Mouse (Mus musculus): ENCODE data around the gene Utf1. TPM values are rescaled to one million over a fixed set of nuclear protein-coding genes. Genes with fewer than 3 reads are reported as not detected.

Gene Utf1
- total RNA-seq (2021), result not detected
- polyA plus RNA-seq (2012; rRNA removed), result 0.10 and 0.22 TPM in 2 replicates
- long read RNA-seq, result 0 reads

DNA sequence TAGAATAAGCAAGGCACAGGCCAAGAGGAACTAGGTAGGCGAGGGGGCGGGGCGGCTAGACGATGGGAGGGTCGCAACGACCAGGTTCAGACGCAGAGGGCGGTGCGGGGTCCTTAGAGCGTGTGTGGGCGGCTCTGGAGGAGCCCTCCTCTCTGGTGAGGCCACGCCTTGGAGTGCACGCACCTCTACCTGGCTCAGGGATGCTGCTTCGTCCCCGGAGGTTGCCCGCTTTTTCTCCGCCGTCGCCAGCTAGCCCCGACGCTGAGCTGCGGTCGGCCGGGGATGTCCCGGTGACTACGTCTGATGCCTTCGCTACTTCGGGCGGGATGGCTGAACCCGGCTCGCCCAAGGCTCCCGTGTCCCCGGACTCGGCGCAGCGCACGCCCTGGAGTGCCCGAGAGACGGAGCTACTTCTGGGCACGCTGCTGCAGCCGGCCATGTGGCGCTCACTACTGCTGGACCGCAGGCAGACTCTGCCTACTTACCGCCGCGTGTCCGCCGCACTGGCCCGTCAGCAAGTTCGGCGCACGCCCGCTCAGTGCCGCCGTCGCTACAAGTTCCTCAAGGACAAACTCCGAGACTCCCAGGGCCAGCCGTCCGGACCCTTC is at the start of gene Utf1:
Gene Utf1, plus strand, starts transcription at position 116 of the 608 bp plus-strand sequence.
- peak; percentile 67 for DNase-seq

DNA sequence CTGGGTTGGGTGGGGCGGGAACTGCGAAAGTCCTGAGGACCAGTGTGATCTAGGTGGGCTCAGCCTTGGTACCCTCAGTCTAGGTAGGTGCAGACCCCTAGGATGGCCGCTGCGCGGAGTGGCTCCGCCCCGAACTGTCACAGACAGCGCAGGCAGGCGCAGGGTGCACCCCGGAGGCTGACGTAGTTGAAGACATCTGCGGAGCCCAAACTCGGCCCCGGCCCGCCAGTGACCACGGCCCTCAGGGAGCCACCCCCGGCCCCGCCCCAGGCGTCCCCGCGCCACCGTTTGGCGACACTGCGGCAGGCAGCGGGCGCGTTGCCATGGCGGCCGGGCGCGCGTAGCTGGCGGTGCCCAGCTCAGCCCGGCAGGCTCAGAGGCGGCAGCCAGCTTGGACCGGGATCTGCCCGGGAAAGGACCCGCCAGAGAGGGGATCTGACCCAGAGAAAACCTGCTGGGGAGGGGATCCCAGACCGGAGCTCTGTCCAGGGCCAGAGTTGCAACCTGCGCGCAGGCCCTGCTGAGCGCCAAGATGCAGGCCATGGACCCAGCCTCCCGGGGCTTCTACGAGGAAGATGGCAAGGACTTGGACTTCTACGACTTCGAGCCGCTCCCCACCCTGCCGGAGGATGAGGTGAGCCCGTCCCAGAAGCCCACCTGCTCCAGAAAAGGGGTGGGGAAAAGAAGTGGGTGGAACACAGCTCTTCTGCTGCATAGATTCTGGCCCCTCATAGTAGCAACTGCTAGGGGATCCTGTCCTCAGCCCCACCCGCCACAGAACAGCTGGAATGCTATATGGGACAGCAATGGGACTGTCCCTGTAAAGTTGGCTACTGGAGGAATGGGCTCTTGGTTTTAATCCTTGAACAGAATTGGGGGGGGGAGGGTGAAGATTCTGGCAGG is 48.7 kb upstream of the Utf1 start, which contains the start of gene Kndc1:
Gene Kndc1, plus strand, starts transcription at position 42 of the 903 bp plus-strand sequence.
- peak; percentile 67 for DNase-seq

DNA sequence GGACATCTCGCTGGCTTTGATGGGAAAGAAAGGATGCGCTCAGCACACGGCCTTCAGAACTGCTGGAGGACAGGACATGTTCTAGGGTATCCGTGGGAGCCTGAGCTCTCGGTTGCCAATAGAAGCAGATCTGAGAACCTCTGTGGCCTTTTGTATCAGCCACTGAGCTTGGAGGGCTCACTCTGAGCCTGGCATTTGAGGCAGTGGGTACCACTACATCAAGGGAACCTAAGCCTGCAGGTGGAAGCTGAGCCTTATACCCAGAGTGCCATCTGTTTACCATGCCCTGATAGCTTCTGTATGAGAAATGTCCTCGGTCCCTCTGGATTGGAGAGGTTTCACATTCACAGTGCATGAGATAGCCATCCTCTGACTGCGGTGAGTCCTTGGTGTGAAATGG is 47.3 kb upstream of the Utf1 start:
- DNase-seq, result no peak

DNA sequence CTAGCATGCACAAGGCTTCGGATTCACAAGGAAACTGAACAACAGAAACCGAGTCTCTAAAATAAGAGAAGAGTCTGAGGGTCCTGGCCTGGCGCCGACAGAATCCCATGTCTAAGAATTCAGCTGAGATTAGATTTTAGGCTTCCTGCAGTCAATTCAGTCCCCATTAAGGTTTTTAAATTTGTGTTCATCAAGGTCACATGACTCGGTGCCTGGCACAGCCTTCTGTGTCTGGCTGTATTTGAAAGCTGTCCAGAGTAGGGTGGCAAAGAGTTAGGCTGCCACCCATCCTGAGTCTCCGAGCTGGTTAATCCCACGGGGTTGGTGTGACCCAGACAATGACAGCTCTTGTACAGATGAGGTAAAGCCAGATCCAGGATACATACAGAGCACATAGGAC is 46.8 kb upstream of the Utf1 start:
- DNase-seq, result no peak

DNA sequence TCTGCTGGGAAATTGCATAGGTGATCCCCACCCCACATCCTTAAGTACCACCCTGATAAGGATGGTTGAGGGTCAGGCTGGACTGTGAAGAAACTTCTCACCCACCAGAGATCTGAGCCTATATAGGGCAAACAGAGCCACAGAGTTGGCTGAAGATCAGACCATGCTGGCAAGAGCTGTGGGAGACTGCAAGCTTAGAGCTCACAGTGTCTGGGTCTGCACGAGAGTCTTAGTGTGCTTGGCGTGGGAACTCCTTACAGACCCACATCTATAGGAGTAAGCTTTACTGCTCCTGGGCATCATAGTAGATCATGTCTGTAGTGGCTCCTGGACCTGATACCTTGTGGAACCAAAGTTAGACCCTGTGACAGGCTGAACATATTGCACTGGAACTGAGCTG is 45.0 kb upstream of the Utf1 start:
- no peak for DNase-seq

DNA sequence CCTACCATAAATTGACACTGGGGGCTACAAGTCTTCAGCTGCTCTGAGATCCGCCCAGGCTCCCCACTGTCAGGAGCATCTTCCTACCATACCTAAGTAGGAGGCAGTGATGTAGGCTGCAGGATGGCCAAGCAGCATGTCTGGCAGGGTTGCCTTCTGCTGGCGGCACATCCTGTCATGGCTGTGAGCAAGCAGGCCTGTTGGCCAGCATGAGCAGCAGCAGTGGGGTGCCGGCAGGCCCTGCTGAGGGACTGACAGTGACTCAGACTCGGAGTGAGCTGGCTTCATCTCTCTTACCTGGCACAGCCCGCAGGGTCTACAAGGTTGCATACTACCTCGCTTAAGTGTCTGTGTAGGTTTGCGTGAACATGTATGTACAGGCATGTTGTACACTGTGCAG is 44.1 kb upstream of the Utf1 start:
- no peak for DNase-seq

DNA sequence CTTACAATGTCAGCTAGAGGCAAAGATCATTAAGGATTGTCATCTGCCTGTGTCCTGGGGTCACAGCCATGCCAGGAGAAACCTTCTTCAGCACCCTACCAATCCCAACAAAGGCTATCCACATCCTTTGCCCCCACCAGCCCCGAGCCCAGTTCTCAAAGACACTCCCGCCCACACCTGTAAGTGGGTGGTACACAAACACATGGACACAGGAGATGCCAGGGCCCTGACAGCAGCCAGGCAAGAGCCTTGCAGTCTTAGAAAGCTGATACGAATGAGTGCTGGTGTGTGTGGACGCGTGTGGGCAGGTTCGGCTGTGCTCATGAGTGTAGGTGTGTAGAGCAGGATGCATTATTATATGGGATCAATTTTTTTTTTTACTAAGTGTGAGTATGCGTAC is 43.1 kb upstream of the Utf1 start:
- DNase-seq, result no peak

DNA sequence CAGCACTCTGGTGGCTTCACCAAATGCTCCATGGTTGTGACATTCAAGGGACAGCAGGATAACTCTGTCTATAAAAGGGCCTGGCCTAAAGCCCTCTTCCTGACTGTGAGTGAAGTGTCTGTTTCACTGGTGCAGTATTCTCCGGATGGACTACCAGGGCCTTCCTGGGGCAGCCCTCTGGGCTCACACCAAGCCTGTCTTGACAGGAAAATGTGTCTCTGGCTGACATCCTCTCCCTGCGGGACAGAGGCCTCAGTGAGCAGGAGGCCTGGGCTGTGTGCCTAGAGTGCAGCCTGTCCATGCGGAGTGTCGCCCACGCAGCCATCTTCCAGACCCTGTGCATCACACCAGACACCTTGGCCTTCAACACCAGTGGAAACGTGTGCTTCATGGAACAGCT is 42.7 kb upstream of the Utf1 start:
- no peak for DNase-seq

DNA sequence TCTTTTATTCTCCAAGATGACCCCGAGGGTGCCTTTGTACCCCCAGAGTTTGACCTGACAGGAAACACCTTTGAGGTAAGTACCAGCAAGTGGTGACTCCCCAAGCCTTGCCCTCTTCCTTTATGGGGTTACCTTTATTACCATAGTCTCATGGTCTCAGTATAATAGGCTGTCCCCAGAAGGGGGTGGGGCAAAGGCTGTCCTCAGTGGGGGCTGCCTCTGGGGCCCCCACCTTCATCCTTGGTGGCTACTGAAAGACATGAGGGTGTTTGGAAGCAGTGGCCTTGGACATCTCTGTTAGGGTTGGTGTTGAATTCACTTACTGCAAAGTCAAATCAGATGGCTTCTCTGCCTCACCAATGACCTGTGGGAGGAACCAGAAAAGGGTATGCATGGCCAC is 41.6 kb upstream of the Utf1 start:
- DNase-seq, result no peak

DNA sequence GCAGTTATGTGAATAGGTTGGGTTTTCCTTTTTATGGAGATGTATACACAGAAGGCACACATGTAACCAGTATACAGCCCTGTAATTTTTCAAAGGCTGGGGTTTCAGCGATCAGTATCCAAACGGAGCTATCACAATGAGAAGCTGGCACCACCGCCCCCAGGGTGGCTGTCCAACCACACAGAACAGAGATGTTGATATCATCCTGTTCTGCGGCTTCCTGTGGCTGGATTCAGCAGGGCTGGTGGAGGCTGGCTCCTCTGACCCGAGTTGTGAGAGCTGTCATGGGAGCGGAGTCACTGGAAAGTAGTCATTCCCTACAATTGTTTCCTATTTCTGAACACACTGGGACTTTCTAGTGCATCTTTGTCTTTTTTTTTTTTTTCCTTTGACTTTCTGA is 38.3 kb upstream of the Utf1 start:
- no peak for DNase-seq

DNA sequence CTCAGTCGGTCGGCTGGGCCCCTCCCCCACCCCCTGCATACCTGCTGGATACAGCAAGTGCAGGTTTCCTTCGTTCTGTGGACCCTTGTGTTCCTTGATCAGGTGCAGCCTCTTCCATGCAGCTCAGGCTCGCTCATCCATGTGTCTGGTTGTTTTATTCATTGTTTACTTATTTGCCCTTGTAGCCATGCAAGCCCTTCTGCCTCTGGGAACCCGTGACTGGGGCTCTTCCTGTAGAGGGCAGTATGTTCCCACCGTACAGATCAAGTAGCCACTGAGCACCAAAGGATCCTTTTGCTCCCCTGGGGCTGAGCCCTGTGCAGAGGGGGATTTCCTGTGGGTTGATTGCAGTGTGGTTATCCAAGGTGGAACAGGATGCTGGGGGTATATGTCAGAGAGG is 37.9 kb upstream of the Utf1 start:
- DNase-seq, result peak; percentile 45

DNA sequence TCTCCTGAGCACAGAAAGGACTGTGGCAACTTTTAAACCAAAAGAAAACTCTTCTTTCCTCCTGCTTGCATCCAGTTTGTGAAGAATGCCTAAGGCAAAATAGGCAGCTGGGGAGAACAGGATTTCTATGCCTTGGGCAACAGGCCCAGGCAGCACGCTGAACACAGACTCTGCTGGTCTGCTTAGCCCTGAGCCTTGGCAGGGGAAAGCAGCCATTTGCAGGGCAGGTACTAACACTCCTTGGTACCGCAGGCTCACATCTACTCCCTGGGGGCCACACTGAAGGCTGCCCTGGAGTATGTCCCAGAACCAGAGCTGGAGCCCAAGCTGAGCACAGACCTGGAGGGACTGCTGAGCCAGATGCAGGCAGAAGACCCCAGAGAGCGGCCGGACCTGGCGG is 35.4 kb upstream of the Utf1 start:
- DNase-seq, result no peak

DNA sequence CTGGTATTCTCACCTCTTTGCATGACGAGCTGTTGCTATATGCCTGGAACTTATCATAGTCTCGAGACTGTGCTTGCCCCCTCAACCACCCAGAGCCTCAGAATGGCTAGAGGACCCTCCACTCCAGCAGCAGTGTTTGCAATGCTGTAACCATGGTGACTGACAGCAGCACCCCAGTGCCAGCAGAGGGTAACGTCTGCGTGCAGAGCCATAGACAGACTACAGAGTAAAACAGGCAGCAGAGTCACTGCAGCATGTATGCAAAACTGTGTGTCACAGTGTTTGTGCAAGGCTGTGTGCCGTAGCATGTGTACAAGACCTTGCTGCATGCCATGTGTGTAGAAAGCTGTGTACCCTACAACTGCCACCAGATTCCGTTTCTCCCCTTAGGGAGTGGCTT is 34.1 kb upstream of the Utf1 start:
- DNase-seq, result no peak

DNA sequence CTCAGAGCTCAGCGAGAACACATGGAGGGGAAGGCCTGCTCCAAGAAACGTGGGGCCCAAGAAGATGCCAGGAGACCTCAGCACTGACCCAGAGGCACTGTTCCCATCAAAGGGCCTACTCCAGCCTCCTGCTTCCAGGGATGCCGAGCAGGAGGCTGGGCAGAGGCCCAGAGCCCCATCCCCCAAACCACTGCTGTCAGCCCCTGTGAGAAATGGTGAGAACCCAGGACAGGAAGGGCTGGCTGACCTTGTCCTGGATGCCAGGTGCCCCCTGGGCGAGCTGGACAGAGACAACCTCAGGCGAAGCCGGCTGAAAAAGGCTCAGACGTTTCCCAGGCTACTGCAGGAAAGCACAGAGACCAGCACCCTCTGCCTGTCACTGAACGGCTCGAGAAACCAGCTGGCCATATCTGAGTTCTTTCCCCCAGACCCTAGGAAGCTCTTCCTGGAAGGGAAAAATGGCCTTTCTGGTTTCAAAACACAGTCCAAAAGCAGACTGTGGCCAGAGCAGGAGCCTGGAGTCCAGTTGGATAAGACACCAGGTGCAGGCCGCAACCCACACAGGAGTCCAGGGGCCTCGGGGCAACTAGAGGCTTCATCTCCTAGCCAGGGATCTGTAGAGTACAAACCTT is 33.3 kb upstream of the Utf1 start:
- DNase-seq, result no peak

DNA sequence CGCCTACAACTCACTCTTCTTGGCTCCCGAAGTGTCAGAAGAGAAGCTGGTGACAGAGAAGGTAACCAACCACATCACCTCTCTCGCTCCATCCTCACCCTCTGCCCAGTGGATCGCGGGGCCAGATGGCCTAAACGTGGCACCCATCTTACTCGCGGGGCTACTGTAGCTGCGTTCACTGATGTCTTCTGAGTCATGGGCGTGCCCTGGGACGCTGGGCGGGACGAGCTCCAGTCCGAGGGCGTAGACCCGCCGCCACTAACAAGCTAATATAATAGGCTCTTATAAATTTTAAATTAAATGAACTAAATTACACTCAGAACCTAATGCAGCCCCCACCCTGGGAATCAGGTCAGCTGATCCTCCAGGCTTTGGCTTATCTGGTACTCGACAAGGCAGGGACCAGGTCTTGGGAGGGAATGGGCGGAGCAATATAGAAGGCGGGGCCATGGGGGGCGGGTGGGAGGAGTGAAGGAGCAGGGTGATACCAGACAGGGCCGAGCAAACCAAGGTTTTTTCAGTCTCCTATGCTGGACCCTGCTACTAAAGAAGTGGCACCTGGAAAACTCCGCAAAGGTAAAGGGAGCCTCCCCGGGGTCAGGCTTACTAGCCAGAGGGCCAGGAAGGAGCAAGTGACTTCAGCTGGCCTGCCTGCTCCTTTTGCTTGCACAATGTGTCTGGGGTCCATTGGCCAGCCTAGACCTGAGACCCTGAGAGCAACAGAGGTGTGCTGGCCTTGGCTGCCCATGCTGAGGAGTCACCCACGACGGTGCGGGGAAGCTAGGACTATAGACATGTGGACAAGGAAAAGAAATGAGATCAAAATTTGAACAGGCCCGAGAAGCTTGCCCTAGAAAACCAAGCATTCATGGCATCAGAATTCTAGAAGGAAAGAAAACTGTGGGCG is 29.2 kb upstream of the Utf1 start:
- DNase-seq, result peak; percentile 15

DNA sequence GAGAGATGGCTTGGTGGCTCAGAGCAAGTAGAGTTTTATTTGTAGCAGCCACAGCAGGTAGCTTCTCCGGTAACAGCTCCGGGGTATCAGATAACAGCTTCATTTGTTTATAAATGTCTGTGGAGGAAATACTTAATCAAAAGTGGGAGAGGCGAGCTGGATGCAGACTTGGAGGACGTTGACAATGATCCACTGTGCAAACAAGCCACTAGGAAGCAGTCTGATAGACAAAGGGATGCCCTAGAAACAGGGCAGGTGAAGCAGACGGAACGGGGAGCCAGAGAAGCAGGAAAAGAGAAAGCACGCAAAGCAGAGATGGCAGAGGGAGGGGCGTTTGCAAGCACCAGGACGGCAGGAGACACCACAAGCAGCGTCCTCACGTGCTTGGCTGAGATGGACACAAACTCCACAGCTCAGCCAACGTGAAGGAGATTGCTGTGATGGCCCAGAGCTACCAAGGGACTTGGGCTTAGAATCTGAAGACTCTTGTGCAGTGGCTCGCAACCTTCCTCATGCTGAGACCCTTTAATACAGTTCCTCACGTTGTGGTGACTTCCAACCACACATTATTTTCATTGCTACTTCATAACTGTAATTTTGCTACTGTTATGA is 27.8 kb upstream of the Utf1 start:
- DNase-seq, result no peak

DNA sequence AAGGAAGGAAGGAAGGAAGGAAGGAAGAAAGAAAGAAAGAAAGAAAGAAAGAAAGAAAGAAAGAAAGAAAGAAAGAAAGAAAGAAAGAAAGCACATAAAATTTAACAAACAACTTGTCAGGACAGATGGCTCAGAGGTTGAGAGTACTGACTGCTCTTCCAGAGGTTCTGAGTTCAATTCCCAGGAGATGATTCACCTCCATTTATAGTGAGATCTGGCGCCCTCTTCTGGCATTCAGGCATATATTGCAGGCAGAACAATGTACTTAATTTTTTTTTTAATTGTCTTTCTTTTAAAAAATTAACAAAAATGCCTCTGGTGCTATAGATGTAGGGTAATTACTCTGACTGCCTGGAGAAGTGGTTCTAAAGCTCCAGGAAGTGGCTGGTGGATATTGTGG is 27.2 kb upstream of the Utf1 start:
- no peak for DNase-seq

DNA sequence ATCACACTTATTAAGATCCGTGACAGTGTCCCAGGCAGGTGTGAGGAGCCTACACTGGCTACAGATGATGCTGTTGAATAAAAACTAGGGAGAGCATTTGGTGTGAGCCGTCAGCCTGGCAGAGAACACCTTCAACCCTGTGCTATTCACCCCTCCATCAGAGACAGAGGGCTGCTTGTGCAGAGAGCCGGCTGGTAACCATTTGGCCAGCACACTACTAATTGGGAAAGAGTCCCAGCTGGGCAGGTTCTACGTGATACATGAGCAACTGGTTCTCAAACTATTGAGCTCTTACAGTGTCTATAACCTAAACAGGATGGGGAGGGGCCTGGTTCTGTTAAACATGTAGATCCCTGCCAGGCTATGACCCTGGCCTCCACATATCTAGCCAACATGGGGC is 25.3 kb upstream of the Utf1 start:
- DNase-seq, result no peak

DNA sequence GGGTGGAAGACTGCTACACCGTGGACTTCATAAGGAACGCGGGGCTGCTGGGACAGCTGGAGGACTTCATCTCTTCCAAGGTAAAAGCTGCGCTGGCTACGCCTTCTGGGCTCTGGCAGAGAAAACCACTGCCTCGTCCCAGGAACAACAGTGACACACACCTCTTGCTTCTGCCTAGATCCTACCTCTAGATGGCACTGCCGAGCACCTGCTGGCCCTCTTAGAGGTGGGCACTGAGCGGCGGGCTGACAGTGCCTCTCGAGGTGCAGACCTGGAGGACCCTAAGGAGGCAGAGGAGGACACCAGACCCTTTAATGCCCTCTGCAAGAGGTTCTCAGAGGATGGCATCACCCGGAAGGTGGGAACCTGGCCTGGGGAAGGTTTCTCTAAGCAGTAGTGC is 12.9 kb upstream of the Utf1 start:
- DNase-seq, result peak; percentile 51

DNA sequence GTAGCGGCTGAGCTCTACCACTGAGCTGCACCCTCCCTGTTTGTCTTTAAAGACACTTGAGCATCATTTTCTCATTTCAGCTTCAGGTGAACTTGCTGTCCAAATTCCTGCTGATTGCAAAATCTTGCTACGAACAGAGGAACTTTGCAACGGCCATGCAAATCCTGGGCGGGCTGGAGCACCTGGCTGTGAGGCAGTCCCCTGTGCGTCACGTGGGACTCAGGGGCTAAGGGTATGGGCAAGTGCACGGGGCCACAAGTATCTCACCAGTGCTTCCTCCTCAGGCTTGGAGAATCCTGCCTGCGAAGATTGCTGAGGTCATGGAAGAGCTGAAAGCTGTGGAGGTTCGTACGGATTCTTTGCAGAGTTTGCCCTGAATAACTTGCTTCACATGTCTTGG is 6.9 kb upstream of the Utf1 start:
- no peak for DNase-seq

DNA sequence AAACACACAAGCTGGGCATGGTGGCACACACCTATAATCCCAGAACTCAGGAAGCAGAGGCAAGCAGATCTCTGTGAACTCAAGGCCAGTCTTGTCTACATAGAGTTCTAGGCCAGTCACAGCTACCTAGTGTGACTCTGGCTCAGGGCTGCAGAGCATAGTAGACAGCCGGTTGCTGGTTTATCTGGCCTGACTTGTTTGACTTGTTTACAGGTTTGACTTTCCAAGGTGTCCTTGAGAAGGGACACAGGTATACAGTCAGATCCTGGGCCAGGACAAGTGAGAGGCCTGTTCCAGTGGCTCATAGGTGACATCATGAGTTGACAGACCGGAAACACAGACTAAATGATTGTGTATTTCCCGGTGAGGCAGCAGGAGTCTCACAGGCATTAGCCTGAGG is 6.5 kb upstream of the Utf1 start:
- no peak for DNase-seq

DNA sequence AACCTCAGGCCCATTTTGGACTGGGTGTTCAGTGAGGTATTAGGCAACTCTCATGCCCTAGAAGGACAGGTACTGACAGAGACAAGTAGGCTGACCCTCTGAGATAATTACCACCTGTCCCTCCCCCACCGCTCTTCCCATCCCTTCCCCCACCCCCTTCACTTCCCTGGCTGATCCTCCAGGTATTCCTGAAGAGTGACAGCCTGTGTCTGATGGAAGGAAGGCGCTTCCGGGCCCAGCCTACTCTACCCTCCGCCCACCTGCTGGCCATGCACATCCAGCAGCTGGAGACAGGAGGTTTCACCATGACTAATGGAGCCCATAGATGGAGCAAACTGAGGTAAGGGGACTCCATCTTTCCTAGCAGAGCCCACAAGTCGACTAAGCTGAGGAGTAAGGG is 5.8 kb upstream of the Utf1 start:
- DNase-seq, result no peak
